Mouse (Mus musculus): ENCODE data around the gene Defb45.

Gene Defb45

GRCm38 (mm10) chr2:152607746-152608145 is 8.5 kb upstream of the Defb45 start:
- no peak for DNase-seq (ENCODE audit: low spot score in 2 of 2)

DNA sequence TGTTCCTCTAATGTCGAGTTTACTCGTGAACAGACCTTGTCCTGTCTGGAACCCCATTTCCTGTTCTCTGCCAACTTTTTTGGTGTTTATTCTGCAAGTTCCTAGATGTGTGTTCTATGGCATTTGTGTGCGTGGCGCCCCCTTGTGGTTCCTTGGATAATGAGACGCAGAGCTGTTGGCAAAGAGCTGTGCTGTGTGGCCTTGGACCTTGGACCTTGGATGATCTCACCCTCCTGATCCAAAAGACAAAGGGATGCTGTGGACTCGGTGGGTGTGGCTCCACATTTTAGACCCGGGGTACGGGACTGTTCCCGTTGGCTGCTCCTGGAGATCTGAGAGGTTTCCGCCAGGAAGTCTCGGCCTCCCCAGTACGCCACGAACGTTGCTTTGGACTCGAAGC is 4.9 kb upstream of the Defb45 start, which contains the start of gene Defb36:
TSS of gene Defb36 (plus strand) at position 271 of the 400 bp plus-strand sequence.
- DNase-seq (ENCODE audit: low spot score in 2 of 2), result no peak

DNA sequence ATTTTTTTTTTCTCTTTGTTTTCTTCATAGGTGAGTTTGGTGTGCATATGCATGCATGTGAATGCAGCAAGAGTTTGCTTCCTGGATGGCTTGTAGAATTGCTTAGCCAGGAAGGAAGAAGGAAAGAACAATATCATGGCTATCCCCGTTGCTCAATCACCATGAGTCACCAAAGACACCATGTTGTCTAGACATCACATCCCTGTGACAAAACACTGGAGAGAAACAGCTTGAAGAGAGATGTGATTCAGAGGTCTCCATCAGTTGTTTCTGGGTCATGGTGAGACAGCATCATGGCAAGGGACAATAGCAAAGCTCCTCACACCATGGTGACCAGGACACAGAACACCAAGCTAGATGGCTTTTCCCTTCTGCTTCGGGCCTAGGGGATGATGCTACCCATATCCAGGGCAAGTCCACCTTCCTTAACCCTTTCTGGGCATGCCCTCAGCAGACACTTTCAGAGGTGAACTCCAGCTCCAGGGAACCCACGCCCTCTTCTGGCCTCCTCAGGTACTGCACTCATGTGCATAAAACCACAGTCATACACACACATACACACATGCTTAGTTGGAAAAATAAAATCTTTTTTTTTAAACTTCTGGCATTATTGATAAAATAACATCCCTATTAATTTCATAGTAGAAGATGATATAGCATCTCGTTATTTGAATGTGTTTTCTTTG is 2.2 kb upstream of the Defb45 start:
- no peak for DNase-seq (ENCODE audit: low spot score in 2 of 2)

- DNase-seq (ENCODE audit: low spot score in 2 of 2), result no peak
Observed at GRCm38 (mm10) chr2:152600076-152600475, 877 bp upstream of the Defb45 start.

DNA sequence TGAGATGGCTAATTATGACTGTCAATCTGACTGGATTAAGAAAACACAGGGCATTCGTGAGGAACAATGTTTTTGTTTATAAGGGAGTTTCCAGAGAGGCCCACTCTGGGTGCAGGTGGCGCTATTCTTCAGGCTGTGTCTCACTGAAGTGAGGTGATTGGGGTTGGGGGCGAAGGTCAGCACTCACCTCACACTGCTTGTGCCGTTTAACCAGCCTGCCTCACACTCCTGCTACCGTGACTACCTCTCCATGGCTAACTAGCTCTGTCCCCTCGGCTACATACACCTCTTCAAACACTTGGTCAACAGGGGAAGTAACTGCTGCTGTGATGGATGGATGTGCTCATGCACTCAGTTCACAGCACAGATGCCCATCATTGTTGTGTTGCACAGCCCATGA is 10.2 kb downstream of the Defb45 start:
- DNase-seq (ENCODE audit: low spot score in 2 of 2), result no peak

- DNase-seq (ENCODE audit: low spot score in 2 of 2), result no peak
Observed at GRCm38 (mm10) chr2:152588450-152588849, 10.7 kb downstream of the Defb45 start.

DNA sequence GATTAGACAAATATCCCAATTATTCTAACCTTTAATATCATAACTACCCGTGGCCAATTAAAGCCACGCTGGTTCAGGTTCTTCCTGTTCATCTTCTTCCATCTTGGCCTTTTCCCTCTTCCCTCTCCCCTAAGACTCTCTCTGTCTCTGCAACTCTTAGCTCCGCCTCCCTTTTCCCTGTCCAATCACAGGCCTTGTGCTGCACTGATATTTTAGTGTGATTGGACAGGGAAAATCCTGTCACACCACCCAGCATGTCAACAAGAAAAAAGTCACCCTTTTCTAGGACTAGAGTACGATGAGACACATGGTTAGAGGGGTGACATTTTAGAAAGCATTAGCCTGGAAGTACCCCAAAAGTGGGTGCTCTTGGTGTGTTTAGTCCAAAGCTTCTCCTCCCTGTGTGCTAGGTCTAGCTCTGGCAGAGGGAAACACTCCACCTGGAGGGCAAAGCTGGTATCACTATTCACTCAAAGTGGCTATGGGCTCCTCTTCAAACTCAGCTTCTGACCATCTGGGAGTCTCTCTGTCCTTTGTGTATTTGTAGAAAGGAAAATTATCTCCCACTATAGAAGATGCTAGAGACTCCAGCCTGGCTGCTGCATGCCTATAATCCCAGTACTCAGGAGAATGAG is 12.2 kb downstream of the Defb45 start:
- DNase-seq (ENCODE audit: low spot score in 2 of 2), result no peak

- DNase-seq (ENCODE audit: low spot score in 2 of 2), result no peak
Observed at GRCm38 (mm10) chr2:152580612-152581011, 18.6 kb downstream of the Defb45 start.

DNA sequence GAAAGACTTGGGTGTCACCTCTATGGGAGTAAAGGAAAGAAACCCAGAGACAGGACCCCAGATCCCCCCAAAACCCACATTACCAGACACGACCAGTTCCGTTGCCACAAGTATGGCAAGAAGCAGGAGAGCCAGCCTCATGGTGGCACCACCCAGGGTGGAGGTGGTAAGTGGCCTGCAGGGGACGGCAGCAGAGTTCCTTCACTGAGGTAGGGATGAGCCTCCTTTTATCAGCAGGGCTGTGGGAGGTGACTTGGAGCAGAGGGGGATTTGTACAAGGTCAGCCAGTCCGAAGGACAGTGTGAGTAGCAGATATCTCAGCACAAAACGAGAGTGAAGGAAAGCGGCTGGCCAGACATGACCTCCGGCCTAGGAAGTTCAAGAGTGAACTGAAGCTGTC is 19.1 kb downstream of the Defb45 start, which contains the start of gene Defb19:
TSS of gene Defb19 (minus strand) at position 206 of the 400 bp plus-strand sequence.
- no peak for DNase-seq (ENCODE audit: low spot score in 2 of 2)

DNA sequence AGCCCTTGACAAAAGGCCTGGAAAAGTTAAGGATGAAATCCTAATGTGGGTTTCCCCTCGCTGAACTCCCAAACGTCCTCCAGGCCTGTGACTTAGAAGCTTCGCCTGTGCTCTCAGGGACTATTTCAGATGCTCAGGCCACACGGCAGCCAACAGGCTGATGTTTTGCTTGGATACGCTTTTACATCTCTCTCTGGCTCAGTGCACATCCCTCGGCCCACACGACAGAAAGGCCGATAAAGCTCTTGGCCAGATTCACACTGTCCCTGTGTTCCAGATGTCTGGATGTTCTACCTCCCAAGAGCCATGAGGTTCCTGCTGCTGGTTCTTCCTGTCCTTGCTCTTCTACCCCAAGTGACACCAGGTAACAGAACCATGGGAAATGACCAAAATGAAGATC is 25.7 kb downstream of the Defb45 start:
- no peak for DNase-seq (ENCODE audit: low spot score in 2 of 2)

DNA sequence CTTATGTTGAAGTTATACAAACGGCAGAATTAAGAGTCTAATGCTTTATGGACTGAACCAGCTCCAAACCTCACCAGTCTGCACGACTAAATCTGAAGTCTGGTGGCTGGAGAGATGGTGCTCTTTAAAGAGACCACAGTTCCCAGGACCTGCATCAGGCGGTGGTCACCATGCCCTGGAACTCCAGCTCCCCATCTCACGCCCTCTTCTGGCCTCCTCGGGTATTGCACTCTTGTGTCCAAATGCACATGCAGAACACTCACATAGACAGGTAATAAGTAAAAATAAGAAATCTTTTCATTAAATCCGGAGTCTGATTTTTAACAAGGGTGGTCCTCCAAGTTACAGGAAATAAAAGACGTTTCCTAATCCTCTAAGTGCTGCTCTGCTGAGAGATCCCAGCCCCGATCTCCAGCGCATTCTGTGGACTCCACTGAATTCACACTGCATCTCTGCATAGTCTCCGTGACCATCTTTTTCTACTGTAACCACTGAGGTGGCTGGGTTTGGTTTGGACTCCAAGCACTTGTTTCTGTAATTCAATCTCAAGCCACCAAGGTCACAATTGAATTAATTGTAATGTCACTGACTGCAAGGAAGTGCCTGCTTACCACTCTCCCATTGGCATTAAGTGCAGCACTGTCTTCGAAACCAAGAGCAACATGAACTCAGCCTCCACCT is 26.9 kb downstream of the Defb45 start, which contains the start of gene Defb21:
TSS of gene Defb21 (plus strand) at position 631 of the 681 bp plus-strand sequence.
- no peak for DNase-seq (ENCODE audit: low spot score in 2 of 2)

DNA sequence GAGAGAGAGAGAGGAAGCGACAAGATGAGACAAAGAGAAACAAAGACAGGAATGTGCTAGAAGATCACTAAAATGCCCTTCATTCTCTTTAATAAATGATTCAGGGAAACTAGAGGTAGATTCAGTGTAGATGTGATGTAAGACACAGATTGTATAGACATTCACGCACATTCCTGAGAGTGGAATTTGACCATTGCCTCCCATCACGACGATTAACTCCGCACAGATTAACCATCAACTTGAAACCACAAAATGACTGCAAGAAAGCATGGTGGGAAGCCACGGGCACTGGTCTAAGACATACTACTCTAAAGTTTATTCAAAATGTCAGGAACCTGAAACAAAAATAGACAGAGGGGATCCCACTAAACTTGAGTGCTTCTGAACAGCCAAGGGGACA is 28.9 kb downstream of the Defb45 start:
- no peak for DNase-seq (ENCODE audit: low spot score in 2 of 2)

DNA sequence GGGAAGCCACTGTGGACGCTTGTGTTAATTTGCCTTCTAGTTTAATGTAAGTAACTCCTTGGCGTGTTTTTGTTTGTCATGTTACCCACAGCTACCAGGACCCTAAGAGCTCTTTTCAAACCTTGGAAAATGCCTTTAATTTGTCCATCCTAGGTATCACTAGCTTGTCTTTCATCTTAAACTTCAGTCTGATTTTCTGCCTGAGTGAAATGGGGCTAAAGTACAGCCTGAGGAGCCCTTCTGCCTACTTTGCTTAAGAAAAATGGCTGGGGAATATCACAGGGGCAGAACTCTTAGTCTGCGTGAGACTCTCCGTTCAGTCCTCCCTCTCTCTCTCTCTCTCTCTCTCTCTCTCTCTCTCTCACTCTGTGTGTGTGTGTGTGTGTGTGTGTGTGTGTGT is 29.3 kb downstream of the Defb45 start:
- DNase-seq (ENCODE audit: low spot score in 2 of 2), result no peak

GRCm38 (mm10) chr2:152569038-152569437 is 30.2 kb downstream of the Defb45 start, which contains the start of gene Gm17416:
TSS of gene Gm17416 (plus strand) at chr2:152569338.
- DNase-seq (ENCODE audit: low spot score in 2 of 2), result no peak

DNA sequence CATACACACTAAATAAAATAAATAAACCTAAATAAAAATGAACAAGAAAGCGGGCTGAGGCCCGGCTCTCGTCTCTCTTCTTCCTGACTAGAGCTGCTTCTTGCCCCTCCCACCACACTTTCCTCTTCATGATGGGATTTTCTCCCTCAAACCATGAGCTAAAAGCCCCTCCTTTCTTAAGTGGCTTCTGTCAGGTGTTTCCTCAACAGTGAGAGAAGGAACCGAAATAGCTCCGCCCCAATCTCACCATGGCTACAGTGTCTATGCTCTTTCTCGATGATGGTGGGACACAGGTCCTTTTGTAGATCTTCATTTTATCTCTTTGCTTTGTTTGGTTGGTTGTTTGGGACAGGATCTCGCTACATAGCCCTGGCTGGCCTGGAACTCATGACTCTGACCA is 42.5 kb downstream of the Defb45 start:
- no peak for DNase-seq (ENCODE audit: low spot score in 2 of 2)

DNA sequence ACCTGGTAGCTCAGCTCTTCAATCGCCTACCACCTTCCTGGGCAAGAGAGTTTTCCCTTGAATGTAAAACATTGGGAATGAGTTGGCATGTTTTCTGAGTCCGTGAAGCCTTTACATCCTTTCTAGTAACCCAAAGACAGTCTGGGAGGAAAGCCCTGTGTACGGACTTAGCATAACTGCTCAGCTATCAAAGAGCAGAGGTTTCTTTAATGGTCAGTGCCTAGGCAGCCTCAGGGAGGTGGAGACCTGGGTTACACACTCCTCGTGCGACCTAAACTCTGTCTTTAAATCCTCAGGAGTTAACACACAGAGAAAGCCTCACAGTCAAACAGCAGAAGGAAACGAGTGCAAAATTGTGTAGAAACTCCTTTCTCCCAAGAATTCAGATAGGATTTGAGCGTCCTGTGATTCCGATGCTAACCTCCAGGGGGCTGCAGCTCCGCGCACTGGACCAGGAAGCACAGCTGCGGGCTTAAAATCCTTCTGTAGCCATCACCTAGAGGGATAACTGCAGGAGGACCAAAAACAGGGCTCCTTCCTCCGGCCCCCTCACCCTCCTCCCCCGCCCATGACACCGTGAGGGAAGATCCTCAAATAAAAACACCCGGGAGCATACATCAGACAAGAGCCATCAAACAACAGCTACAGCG is 45.3 kb downstream of the Defb45 start:
- DNase-seq (ENCODE audit: low spot score in 2 of 2), result peak; percentile 11 to 62

- DNase-seq (ENCODE audit: low spot score in 2 of 2), result no peak
Observed at GRCm38 (mm10) chr2:152548124-152548523, 51.1 kb downstream of the Defb45 start.

DNA sequence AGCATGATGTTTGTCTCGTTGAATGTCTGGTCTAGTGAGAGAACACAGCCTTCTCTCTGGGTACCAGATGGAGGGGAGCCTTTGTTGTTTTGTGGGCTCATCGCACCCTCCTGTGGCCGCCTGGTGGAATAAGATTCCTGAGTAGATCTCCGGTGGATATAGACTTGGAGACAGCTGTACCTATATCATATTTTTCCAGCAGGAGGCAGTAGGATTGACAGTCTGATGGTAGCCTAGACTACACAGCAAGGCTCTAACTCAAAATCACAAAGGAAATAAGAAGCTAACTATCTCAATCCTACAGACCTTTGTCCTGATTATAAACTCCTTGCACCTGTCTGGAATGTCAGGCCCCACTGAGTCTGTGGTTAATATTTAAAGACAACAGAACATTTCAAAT is 54.5 kb downstream of the Defb45 start:
- peak; percentile 33 to 52 for DNase-seq (ENCODE audit: low spot score in 2 of 2)

- DNase-seq (ENCODE audit: low spot score in 2 of 2), result no peak
Observed at GRCm38 (mm10) chr2:152543478-152543877, 55.7 kb downstream of the Defb45 start.
